Mouse (Mus musculus) heart, embryonic 14.5 days (tissue): ENCODE measurements around the gene Ntm. TPM values are rescaled to one million over a fixed set of nuclear protein-coding genes. Genes with fewer than 3 reads are reported as not detected.

Experiments
- ATAC-seq: fragments of 200-750 bp; cut with Nextera tagmentation; 2 replicates; pipeline ENCODE4 v1.8.0; 2017; ENCODE audit warnings: low read depth, moderate TSS enrichment; ENCODE audit not compliant: insufficient number of reproducible peaks, insufficient read depth, low FRiP score
- H3K27ac ChIP-seq, 2 experiments: fragments of 200-500 bp in 1 of 2; fragments of 300-500 bp in 1 of 2; sonication (generic) in 1 of 2; replicated peaks in 1 of 2; 2 replicates each; pipeline ENCODE4 v1.5.1; 2012 to 2014; ENCODE audit warnings: low read depth in 2 of 2, low read length in 2 of 2, control low read depth in 1 of 2, mild to moderate bottlenecking in 1 of 2, mixed read lengths in 1 of 2; ENCODE audit not compliant: control insufficient read depth in 1 of 2, insufficient read depth in 1 of 2
- H3K27me3 ChIP-seq: fragments of 300-500 bp; sonication (generic); 2 replicates; pipeline ENCODE4 v1.6.1; 2014; ENCODE audit warnings: mild to moderate bottlenecking, low read length, control low read depth; ENCODE audit not compliant: control insufficient read depth, insufficient read depth
- H3K36me3 ChIP-seq: fragments of 300-500 bp; sonication (generic); 2 replicates; pipeline ENCODE4 v1.6.1; 2014; ENCODE audit warnings: mild to moderate bottlenecking, control low read depth, low read length, mixed read lengths; ENCODE audit not compliant: control insufficient read depth, insufficient read depth
- H3K4me1 ChIP-seq, 2 experiments: fragments of 200-500 bp in 1 of 2; fragments of 300-500 bp in 1 of 2; sonication (generic) in 1 of 2; 2 replicates each; pipeline ENCODE4 v1.6.1; 2012 to 2014; ENCODE audit warnings: low read length in 2 of 2, control low read depth in 1 of 2, mixed read lengths in 1 of 2; ENCODE audit not compliant: control insufficient read depth in 2 of 2, insufficient read depth in 2 of 2
- H3K4me2 ChIP-seq: fragments of 300-500 bp; sonication (generic); 2 replicates; pipeline ENCODE4 v1.6.1; 2014; ENCODE audit warnings: mild to moderate bottlenecking, low read length
- H3K4me3 ChIP-seq, 2 experiments: fragments of 200-500 bp in 1 of 2; fragments of 300-500 bp in 1 of 2; sonication (generic) in 1 of 2; 2 replicates each; pipeline ENCODE4 v1.5.1; 2012 to 2014; ENCODE audit warnings: low read length in 2 of 2, mild to moderate bottlenecking in 2 of 2, control low read depth in 1 of 2, low read depth in 1 of 2, moderate library complexity in 1 of 2; ENCODE audit not compliant: control insufficient read depth in 1 of 2, insufficient read depth in 1 of 2
- H3K9ac ChIP-seq: fragments of 300-500 bp; sonication (generic); 2 replicates; pipeline ENCODE4 v1.6.1; 2014; ENCODE audit warnings: mild to moderate bottlenecking, low read length
- H3K9me3 ChIP-seq: fragments of 300-500 bp; sonication (generic); 2 replicates; pipeline ENCODE4 v1.6.1; 2016; ENCODE audit warnings: low read length, control low read depth; ENCODE audit not compliant: control insufficient read depth
- WGBS: fragments of 180-500 bp; shearing (Covaris S2); extraction: QIAGEN DNeasy Blood & Tissue Kit; methylation state at CpG from one replicate; pipeline ENCODE4 v1.1.7; 2014; 5-methylcytosine and 5-hydroxymethylcytosine counted together
- polyA plus RNA-seq: library from polyadenylated mRNA; unstranded; fragments of >200 nt; fragmentation: Nextera tagmentation; extraction: Ambion mirVana; gene quantifications from 2 replicates; pipeline ENCODE4 v1.2.1, GENCODE M21; 2014

Ntm gene
- polyA plus RNA-seq, 1 experiment from 2014 or later: 44.4 TPM

DNA sequence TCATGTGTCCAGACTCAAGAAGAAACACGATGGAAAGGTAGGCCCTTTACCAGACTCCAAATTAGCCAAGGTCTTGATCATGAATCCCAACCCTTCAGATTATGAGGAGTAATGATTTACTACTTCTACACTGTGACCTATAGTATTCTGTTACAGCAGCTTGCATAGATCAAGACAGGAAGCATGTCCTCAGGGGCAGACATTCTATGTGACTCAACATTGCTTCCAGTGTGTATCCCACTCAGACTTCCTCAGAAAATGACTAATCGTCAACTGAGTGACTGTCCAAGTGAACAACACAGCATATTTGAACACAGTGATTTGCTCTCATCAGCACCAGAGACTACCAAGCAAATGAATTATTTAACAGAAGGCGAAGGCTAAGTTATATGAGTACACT, 632.5 kb downstream of the Ntm start:
- H3K27me3 ChIP-seq: no peaks in the 10 kb centered on the region
- 81% methylated on average over 3 of the region's 3 CpGs for WGBS
- H3K4me2 ChIP-seq: no peak overlapping the region
- 0 out of 4 replicates have a peak, but pooled peaks cover 0 to 7% of the 10 kb centered on the region in 2 experiments for H3K4me1 ChIP-seq
- ATAC-seq: no peak
- no peak overlapping the region for H3K27ac ChIP-seq
- no peak overlapping the region for H3K4me3 ChIP-seq
- H3K9ac ChIP-seq: no peak overlapping the region
- no peaks in the 10 kb centered on the region for H3K9me3 ChIP-seq
- H3K36me3 ChIP-seq: no peaks in the 10 kb centered on the region

DNA sequence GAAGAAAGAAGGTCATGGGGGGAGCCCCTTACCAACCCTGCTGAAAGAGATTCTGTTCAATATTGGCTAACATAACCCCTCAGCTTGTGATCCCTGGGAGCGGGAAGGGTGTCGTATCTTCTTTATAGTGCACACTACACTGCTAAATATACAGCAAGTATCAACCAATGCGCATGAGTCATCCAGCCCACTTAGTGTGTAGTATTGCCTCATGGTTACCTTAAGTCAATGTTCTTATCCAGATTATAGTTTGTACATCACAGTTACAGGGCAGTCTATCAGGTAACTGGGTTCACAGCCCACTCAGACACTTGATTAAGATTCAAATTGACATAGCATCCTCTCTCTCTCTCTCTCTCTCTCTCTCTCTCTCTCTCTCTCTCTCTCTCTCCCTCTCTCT, 636.7 kb downstream of the Ntm start:
- 86% methylated on average over 3 of the region's 3 CpGs for WGBS
- Histone ChIP-seq H3K27me3 (no peaks in the 10 kb centered on the region), H3K36me3 (no peaks in the 10 kb centered on the region), H3K9ac (no peak overlapping the region), H3K27ac (no peak overlapping the region), H3K4me3 (no peak overlapping the region), H3K9me3 (no peaks in the 10 kb centered on the region), H3K4me2 (no peak overlapping the region), H3K4me1 (no peaks in the 10 kb centered on the region)
- ATAC-seq: no peak

DNA sequence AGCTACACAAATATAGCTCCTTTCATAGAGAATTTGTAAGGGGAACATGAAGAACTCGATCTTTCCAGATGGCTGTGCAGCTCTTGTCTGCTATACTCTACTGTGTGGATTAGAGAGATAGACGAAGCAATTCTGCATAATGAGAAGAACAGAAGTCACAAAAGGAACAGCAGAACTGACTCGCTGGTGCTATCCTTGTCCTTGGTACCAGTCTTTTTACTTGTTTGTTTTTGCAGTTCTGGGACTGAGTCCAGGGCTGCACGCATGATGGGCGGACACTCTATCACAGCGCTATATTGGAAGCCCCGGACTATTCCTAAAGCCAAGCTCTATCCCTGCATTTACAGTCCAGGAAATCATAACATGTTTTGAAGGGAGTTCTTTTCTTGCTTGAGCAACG, 637.8 kb downstream of the Ntm start:
- Histone ChIP-seq H3K27ac (no peak overlapping the region), H3K36me3 (no peaks in the 10 kb centered on the region), H3K4me2 (no peak overlapping the region), H3K27me3 (no peaks in the 10 kb centered on the region), H3K4me1 (no peaks in the 10 kb centered on the region), H3K9me3 (no peaks in the 10 kb centered on the region), H3K4me3 (no peak overlapping the region), H3K9ac (no peak overlapping the region)
- no peak for ATAC-seq
- 78% methylated on average over 8 of the region's 8 CpGs for WGBS

DNA sequence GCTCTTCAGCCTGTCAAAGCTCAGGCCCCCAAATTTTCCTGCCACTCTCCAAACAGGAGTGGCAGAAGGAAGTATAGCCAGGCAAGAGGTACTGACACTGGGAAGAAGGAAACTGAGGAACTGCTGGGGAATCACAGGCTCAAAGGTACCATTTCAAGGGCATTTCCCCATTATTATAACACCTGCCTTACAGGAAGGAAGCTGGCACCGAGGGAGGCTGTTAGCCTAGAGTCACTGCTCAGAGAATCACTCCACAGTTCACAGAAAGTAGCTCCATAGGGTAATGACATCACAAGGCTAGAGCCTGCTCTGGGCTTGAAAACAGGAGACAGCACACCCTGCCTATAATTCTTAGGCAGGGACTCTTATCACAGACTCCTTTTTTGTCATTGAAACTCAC, 643.7 kb downstream of the Ntm start:
- H3K27ac ChIP-seq: no peak overlapping the region
- no peak overlapping the region for H3K9ac ChIP-seq
- H3K27me3 ChIP-seq: no peaks in the 10 kb centered on the region
- peaks cover 8 to 18% of the 10 kb centered on the region in 2 experiments for H3K4me1 ChIP-seq
- 38% methylated on average over 1 of the region's 1 CpGs for WGBS
- ATAC-seq: no peak
- H3K36me3 ChIP-seq: no peaks in the 10 kb centered on the region
- H3K9me3 ChIP-seq: no peaks in the 10 kb centered on the region
- no peak overlapping the region for H3K4me2 ChIP-seq
- no peak overlapping the region for H3K4me3 ChIP-seq

DNA sequence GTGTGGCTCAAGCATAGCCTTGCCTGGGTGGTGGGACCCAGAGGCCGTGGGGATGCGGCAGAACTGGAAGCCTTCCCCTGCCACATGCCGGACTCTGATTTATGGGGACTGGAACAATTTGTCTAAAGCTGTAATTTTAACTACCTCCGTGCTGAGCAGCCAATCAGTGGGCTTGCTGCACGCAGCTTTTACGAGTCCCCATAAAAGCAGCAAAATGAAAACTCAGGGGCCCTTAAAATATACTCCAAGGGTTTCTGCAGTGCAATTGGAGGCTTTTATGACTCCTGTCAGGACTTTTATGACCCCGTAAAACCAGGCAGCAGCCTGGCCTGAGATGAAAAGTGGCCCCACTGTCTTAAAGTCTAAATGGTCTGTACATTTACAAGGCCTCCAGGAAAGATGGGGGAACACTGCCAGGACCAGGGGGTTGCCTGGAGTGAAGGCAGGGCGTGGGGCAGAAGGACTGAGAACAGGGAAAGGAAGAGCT, 644.2 kb downstream of the Ntm start:
- ATAC-seq: no peak
- 89% methylated on average over 8 of the region's 8 CpGs for WGBS
- Histone ChIP-seq H3K4me1 (peaks cover 8 to 18% of the 10 kb centered on the region in 2 experiments), H3K4me3 (no peak overlapping the region), H3K4me2 (no peak overlapping the region), H3K36me3 (no peaks in the 10 kb centered on the region), H3K9ac (no peak overlapping the region), H3K9me3 (no peaks in the 10 kb centered on the region), H3K27ac (no peak overlapping the region), H3K27me3 (no peaks in the 10 kb centered on the region)

DNA sequence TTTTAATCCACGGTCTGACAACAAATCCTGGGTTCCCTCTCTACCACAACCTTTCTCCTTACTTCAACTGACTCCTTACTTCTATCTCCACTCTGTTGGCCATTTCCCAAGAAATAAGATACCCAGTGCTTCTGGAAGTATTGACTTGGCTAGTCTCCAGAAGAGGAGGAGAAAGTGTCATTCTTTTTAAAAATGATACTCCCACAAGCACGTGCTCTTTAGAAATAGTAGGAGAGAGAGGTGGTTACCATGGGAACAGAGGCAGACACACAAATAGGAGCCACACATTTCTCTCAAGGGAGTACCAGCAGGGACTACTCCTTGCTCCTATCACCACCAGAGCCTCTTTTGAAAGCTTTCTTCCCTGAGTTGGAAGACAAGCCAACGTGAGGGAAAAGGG, 645.3 kb downstream of the Ntm start:
- Histone ChIP-seq H3K27ac (0 out of 4 replicates have a peak overlapping the region, but pooled peaks of 1 of the 2 experiments have one; percentile 16), H3K4me2 (no peak overlapping the region; the same call in 1 of the 2 replicates), H3K4me3 (no peak overlapping the region), H3K9me3 (no peaks in the 10 kb centered on the region), H3K27me3 (no peaks in the 10 kb centered on the region), H3K4me1 (peaks cover 8 to 18% of the 10 kb centered on the region in 2 experiments), H3K9ac (no peak overlapping the region), H3K36me3 (no peaks in the 10 kb centered on the region)
- ATAC-seq: no peak
- 26% methylated on average over 3 of the region's 3 CpGs for WGBS

DNA sequence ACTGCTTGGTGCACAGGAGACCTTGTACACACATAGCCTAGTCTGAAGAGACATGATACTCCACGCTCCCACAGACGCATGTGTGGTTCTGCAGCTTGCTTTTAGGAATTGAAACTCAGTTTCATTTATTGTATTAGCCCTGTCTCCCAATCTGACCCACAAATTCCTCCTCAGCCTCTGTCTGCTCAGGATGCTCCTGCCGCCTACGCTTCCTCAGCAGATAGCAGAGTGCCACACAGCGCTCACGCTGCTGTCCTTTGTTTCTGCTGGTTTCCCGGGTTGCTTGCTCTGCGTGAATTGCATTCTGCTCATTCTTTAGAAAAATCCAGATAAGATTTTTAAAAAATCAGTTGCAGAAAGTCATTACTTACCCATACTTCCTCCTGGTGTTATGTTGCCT, 647.1 kb downstream of the Ntm start:
- H3K4me1 ChIP-seq: peaks cover 8 to 18% of the 10 kb centered on the region in 2 experiments
- no peak overlapping the region for H3K9ac ChIP-seq
- H3K9me3 ChIP-seq: no peaks in the 10 kb centered on the region
- no peak for ATAC-seq
- H3K4me3 ChIP-seq: no peak overlapping the region
- WGBS: 27% methylated on average over 8 of the region's 8 CpGs
- H3K4me2 ChIP-seq: no peak overlapping the region
- H3K27ac ChIP-seq: no peak overlapping the region
- no peaks in the 10 kb centered on the region for H3K36me3 ChIP-seq
- no peaks in the 10 kb centered on the region for H3K27me3 ChIP-seq

DNA sequence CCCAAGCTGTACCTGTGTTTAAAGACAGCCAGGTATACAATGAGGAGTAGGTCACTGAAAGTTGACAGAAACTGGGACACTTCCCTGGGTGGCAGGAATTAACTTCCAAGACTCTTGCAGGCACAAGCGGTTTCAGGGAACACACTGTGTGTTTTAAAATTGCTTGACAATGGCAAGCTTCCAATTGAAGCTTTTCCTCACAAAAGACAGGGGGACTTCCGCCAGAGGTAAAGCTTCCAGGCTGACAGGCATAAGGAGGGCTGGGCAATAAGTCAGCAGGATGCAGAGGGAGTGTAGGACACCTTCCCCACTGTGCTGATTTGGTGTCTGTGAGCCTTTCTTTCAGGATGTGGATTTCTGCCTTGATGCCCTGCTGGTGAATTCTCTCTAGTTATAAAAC, 656.0 kb downstream of the Ntm start:
- H3K9me3 ChIP-seq: no peaks in the 10 kb centered on the region
- peaks cover 0 to 2% of the 10 kb centered on the region in 2 experiments; a peak in 1 of 4 replicates for H3K4me1 ChIP-seq
- no peak overlapping the region for H3K9ac ChIP-seq
- H3K36me3 ChIP-seq: no peaks in the 10 kb centered on the region
- H3K27ac ChIP-seq: no peak overlapping the region
- 35% methylated on average over 2 of the region's 2 CpGs for WGBS
- ATAC-seq: no peak
- no peaks in the 10 kb centered on the region for H3K27me3 ChIP-seq
- no peak overlapping the region for H3K4me3 ChIP-seq
- H3K4me2 ChIP-seq: no peak overlapping the region
